Mouse (Mus musculus) adrenal gland (tissue): ENCODE results near the gene Urb1.
"Not testable (repeated sequence)": the region's sequence is repeated elsewhere in the genome, so short reads cannot be mapped to it uniquely, and the experiment has no call there.

Experiments
- intact Hi-C: fragments of 180-260 bp; cut with DNase I; formaldehyde crosslinking; loops from one replicate; pipeline ENCODE4 v1.15.1; 2025

Urb1 gene

GRCm38 (mm10) chr16:90826041-90826440 is 15.8 kb upstream of the Urb1 start:
- intact Hi-C loops: no loop called here

- intact Hi-C loops: not testable (repeated sequence)
Observed at GRCm38 (mm10) chr16:90823986-90824385, 13.8 kb upstream of the Urb1 start.

GRCm38 (mm10) chr16:90822981-90823380 is 12.8 kb upstream of the Urb1 start:
- intact Hi-C loops: no loop called here

- intact Hi-C loops: no loop called here
Observed at GRCm38 (mm10) chr16:90822284-90822935, 12.2 kb upstream of the Urb1 start.

- intact Hi-C loops: no loop called here
Observed at GRCm38 (mm10) chr16:90821046-90821697, 11.0 kb upstream of the Urb1 start.

- intact Hi-C loops: no loop called here
Observed at GRCm38 (mm10) chr16:90820326-90820725, 10.1 kb upstream of the Urb1 start.

GRCm38 (mm10) chr16:90812086-90812485 is 1.9 kb upstream of the Urb1 start:
- intact Hi-C loops: loop anchor here (5.0 kb wide), 1 partner anchor 120 kb away; no protein-coding TSS in a partner anchor

GRCm38 (mm10) chr16:90810716-90811256 is 573 bp upstream of the Urb1 start:
- intact Hi-C loops: loop anchor here (5.0 kb wide), 1 partner anchor 122 kb away; no protein-coding TSS in a partner anchor

GRCm38 (mm10) chr16:90804466-90804865 is 5.7 kb downstream of the Urb1 start:
- intact Hi-C loops: loop anchor here (5.0 kb wide), 2 partner anchors 37 to 62 kb away; no protein-coding TSS in a partner anchor

- intact Hi-C loops: loop anchor here (5.0 kb wide), 2 partner anchors 35 to 60 kb away; no protein-coding TSS in a partner anchor
Observed at GRCm38 (mm10) chr16:90801928-90802327, 8.3 kb downstream of the Urb1 start.

- intact Hi-C loops: loop anchor here (5.0 kb wide), 2 partner anchors 34 to 59 kb away; no protein-coding TSS in a partner anchor
Observed at GRCm38 (mm10) chr16:90801251-90801650, 9.0 kb downstream of the Urb1 start.

GRCm38 (mm10) chr16:90799840-90800239 is 10.4 kb downstream of the Urb1 start:
- intact Hi-C loops: loop anchor here (5.0 kb wide), 2 partner anchors 33 to 58 kb away; no protein-coding TSS in a partner anchor

- intact Hi-C loops: no loop called here
Observed at GRCm38 (mm10) chr16:90798848-90799247, 11.4 kb downstream of the Urb1 start.

GRCm38 (mm10) chr16:90798446-90798845 is 11.8 kb downstream of the Urb1 start:
- intact Hi-C loops: no loop called here

GRCm38 (mm10) chr16:90794708-90795107 is 15.5 kb downstream of the Urb1 start:
- intact Hi-C loops: no loop called here

GRCm38 (mm10) chr16:90792500-90792899 is 17.7 kb downstream of the Urb1 start:
- intact Hi-C loops: no loop called here

- intact Hi-C loops: no loop called here
Observed at GRCm38 (mm10) chr16:90792066-90792465, 18.1 kb downstream of the Urb1 start.

- intact Hi-C loops: no loop called here
Observed at GRCm38 (mm10) chr16:90790946-90791345, 19.3 kb downstream of the Urb1 start.

GRCm38 (mm10) chr16:90788580-90788979 is 21.6 kb downstream of the Urb1 start:
- intact Hi-C loops: no loop called here

- intact Hi-C loops: no loop called here
Observed at GRCm38 (mm10) chr16:90785257-90785656, 25.0 kb downstream of the Urb1 start.

GRCm38 (mm10) chr16:90783302-90783701 is 26.9 kb downstream of the Urb1 start:
- intact Hi-C loops: no loop called here

GRCm38 (mm10) chr16:90779783-90780182 is 30.4 kb downstream of the Urb1 start:
- intact Hi-C loops: no loop called here
